Mouse (Mus musculus) midbrain, embryonic 12.5 days (tissue): Measurements from ENCODE around the gene Sys1. TPM values are rescaled to one million over a fixed set of nuclear protein-coding genes. Genes with fewer than 3 reads are reported as not detected.

Experiments
- ATAC-seq: fragments of 200-750 bp; cut with Nextera tagmentation; 2 replicates; pipeline ENCODE4 v1.8.0; 2017; ENCODE audit warnings: low read depth, moderate TSS enrichment, moderate library complexity; ENCODE audit not compliant: low FRiP score
- H3K27ac ChIP-seq: fragments of 300-500 bp; sonication (generic); replicated peaks from 2 replicates; pipeline ENCODE4 v1.5.1; 2016; ENCODE audit warnings: mild to moderate bottlenecking
- H3K27me3 ChIP-seq: fragments of 300-500 bp; sonication (generic); 2 replicates; pipeline ENCODE4 v1.6.1; 2016; ENCODE audit warnings: mild to moderate bottlenecking
- H3K36me3 ChIP-seq: fragments of 300-500 bp; sonication (generic); 2 replicates; pipeline ENCODE4 v1.6.1; 2016
- H3K4me1 ChIP-seq: fragments of 300-500 bp; sonication (generic); 2 replicates; pipeline ENCODE4 v1.6.1; 2016
- H3K4me2 ChIP-seq: fragments of 300-500 bp; sonication (generic); replicated peaks from 2 replicates; pipeline ENCODE4 v1.6.1; 2016; ENCODE audit warnings: mild to moderate bottlenecking, moderate library complexity
- H3K4me3 ChIP-seq: fragments of 300-500 bp; sonication (generic); 2 replicates; pipeline ENCODE4 v1.5.1; 2016; ENCODE audit warnings: mild to moderate bottlenecking
- H3K9ac ChIP-seq: fragments of 300-500 bp; sonication (generic); replicated peaks from 2 replicates; pipeline ENCODE4 v1.6.1; 2016; ENCODE audit warnings: mild to moderate bottlenecking, moderate library complexity
- H3K9me3 ChIP-seq: fragments of 300-500 bp; sonication (generic); 2 replicates; pipeline ENCODE4 v1.6.1; 2016; ENCODE audit warnings: mild to moderate bottlenecking
- WGBS: fragments of 180-500 bp; shearing (Covaris S2); methylation state at CpG from one replicate; pipeline ENCODE4 v1.1.7; 2016; 5-methylcytosine and 5-hydroxymethylcytosine counted together
- polyA plus RNA-seq: library from polyadenylated mRNA; unstranded; fragments of >200 nt; fragmentation: Nextera tagmentation; extraction: Ambion mirVana; gene quantifications from 2 replicates; pipeline ENCODE4 v1.2.1, GENCODE M21; 2016

Sys1 gene
- polyA plus RNA-seq, 1 experiment from 2014 or later, result 68.8 TPM

DNA sequence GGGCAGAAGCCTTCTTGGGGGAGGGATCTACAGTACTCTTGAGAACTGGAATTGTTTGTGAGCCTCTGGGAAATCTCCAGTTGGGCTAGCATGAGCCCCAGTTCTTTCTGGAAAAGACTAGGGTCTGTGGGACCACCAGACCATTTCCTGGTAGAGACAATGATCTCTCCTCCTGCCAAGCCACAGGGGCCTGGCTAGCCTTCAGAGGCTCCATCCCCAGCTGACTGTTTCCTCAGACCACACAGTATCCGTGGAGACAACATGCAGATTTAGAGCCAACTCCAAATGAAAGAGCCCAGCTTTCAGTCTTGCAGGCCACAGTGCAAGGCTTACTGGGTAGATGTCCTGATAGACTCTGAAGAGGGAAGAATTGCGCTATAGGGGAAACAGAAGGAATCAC is 37.4 kb downstream of the Sys1 start:
- no peak for ATAC-seq
- Histone ChIP-seq H3K9me3 (no peaks in the 10 kb centered on the region), H3K27me3 (no peaks in the 10 kb centered on the region), H3K27ac (no peak overlapping the region), H3K36me3 (peaks cover 7% of the 10 kb centered on the region; the same call in 1 of the 2 replicates), H3K4me1 (peaks cover 17% of the 10 kb centered on the region), H3K4me2 (no peak overlapping the region), H3K4me3 (no peak overlapping the region), H3K9ac (no peak overlapping the region)
- 55% methylated on average over 2 of the region's 2 CpGs for WGBS

- ATAC-seq, result no peak
- Histone ChIP-seq H3K4me1 (peaks cover 17% of the 10 kb centered on the region), H3K27ac (no peak overlapping the region), H3K4me2 (peak overlapping the region; percentile 89; the same call in 1 of the 2 replicates), H3K9me3 (no peaks in the 10 kb centered on the region), H3K36me3 (peaks cover 16% of the 10 kb centered on the region), H3K4me3 (peak overlapping the region; percentile 90; the same call in 1 of the 2 replicates), H3K9ac (no peak overlapping the region), H3K27me3 (no peaks in the 10 kb centered on the region)
- 58% methylated on average over 1 of the region's 1 CpGs for WGBS
These were observed 39.6 kb downstream of the Sys1 start for GRCm38 (mm10) chr2:164496331-164496730.

GRCm38 (mm10) chr2:164496847-164497690 is 40.3 kb downstream of the Sys1 start, which contains the start of gene Pigt:
Pigt (plus strand) TSS chr2:164497520.
- Histone ChIP-seq H3K9me3 (no peaks in the 10 kb centered on the region), H3K36me3 (peaks cover 24% of the 10 kb centered on the region), H3K9ac (peak within 1 kb of the TSS; percentile 71), H3K4me3 (peak within 1 kb of the TSS; percentile 90), H3K4me1 (peaks cover 17% of the 10 kb centered on the region), H3K27me3 (no peaks in the 10 kb centered on the region), H3K27ac (peak within 1 kb of the TSS; percentile 67; the same call in 1 of the 2 replicates), H3K4me2 (peak within 1 kb of the TSS; percentile 89)
- ATAC-seq, result peak; percentile 96
- 4% methylated on average over 43 of the region's 43 CpGs for WGBS

DNA sequence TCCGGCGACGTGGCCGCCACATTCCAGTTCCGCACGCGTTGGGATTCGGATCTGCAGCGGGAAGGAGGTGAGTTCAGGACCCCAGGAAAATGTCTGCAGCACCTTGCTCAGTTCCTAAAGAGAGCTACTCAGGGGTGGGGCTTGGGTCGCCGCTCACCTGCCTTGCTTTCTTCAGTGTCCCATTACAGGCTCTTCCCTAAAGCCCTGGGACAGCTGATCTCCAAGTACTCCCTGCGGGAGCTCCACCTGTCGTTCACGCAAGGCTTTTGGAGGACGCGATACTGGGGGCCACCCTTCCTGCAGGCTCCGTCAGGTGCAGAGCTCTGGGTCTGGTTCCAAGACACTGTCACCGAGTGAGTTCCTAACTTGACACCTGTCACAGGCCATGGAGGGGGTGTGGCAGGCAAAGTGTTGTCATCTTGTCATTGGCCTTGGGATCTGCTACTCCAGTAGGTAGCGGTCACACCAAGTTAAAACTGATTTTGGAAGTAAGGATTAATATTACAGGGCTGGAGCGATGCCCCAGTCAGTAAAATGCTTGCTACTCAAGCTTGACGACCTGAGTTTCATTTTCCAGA is 41.0 kb downstream of the Sys1 start:
- peak; percentile 48; the same call in 1 of the 2 replicates for ATAC-seq

DNA sequence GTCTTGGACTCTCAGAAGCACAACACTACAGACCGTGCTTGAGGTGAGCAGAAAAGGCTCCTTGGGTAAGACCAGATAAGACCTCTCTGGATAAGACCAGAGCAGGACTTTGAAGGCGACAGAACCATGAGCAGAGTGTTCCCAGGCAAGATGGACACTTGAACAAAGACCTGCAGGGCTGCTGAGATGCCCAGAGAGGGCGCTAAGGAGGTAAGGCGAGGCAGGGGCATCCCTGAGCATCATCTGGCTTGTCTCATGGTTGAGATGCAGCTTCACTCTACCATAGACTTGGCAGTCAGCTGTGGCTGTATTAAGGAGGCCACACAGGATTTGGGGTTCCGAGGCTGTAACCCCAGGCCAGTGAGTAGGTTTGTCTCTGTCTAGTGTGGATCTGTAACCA is 42.6 kb downstream of the Sys1 start:
- no peak for ATAC-seq
- Histone ChIP-seq H3K27me3 (no peaks in the 10 kb centered on the region), H3K27ac (no peak overlapping the region), H3K4me3 (no peak overlapping the region), H3K4me2 (no peak overlapping the region), H3K9me3 (0 out of 2 replicates have a peak, but pooled peaks cover 4% of the 10 kb centered on the region), H3K9ac (no peak overlapping the region), H3K36me3 (peaks cover 46% of the 10 kb centered on the region), H3K4me1 (peaks cover 17% of the 10 kb centered on the region)
- WGBS, result 75% methylated on average over 5 of the region's 5 CpGs

More for the DNA sequence above, 41.0 kb downstream of the Sys1 start:
- H3K4me2 ChIP-seq, result peak overlapping the region; percentile 89
- WGBS, result 5% methylated on average over 21 of the region's 21 CpGs
- no peaks in the 10 kb centered on the region for H3K27me3 ChIP-seq
- peaks cover 17% of the 10 kb centered on the region for H3K4me1 ChIP-seq
- H3K27ac ChIP-seq, result no peak overlapping the region
- no peaks in the 10 kb centered on the region for H3K9me3 ChIP-seq
- H3K36me3 ChIP-seq, result peaks cover 31% of the 10 kb centered on the region
- peak overlapping the region; percentile 71 for H3K9ac ChIP-seq
- H3K4me3 ChIP-seq, result peak overlapping the region; percentile 90

DNA sequence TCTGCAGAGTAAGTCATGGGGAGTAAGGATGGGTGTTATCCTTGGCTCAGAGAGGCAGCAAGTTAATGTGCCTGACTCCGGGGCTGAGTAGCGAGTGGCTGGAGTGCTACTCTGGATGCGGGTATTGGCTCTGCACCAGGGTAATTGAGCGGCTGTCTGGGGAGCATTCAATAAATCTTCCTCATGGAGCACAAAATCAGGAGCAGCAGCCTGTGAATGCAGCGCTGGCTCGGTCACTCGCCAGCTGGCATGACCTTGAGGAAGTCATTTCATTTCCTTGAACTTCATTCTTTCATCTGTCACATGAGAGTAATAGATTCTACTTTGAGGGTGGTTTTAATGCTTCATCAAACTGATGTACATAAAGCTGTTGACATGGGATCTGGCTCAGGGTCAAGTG is 43.7 kb downstream of the Sys1 start:
- H3K27me3 ChIP-seq, result no peaks in the 10 kb centered on the region
- H3K4me2 ChIP-seq, result no peak overlapping the region
- H3K9ac ChIP-seq, result no peak overlapping the region
- 95% methylated on average over 7 of the region's 7 CpGs for WGBS
- no peak for ATAC-seq
- peaks cover 58% of the 10 kb centered on the region for H3K36me3 ChIP-seq
- peaks cover 17% of the 10 kb centered on the region for H3K4me1 ChIP-seq
- no peak overlapping the region for H3K27ac ChIP-seq
- peaks cover 11% of the 10 kb centered on the region; the same call in 1 of the 2 replicates for H3K9me3 ChIP-seq
- H3K4me3 ChIP-seq, result no peak overlapping the region

DNA sequence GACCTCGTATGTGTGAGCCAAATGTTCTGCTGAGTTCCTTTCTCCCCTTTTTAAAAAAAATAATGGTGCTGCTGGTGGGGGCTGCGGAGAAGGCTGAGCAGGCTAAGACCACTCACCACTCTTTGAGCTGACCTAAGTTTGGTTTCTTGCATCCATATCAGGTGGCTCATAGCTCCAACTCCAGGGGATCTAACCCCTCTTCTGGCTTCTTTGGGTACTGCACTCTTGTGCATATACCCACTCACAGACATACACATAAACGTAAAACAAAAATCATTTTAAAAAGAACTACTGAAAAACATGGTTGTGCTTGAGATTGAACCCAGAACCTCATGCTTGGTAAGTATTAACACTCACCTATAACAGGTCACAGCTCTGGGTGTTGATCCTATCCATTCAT is 48.2 kb downstream of the Sys1 start:
- no peaks in the 10 kb centered on the region for H3K4me1 ChIP-seq
- WGBS, result 97% methylated on average over 3 of the region's 3 CpGs
- no peak overlapping the region for H3K9ac ChIP-seq
- H3K36me3 ChIP-seq, result peaks cover 74% of the 10 kb centered on the region
- no peak for ATAC-seq
- H3K27ac ChIP-seq, result no peak overlapping the region
- no peak overlapping the region for H3K4me2 ChIP-seq
- no peak overlapping the region for H3K4me3 ChIP-seq
- H3K9me3 ChIP-seq, result peaks cover 11% of the 10 kb centered on the region; the same call in 1 of the 2 replicates
- H3K27me3 ChIP-seq, result no peaks in the 10 kb centered on the region

GRCm38 (mm10) chr2:164505619-164506347 is 49.0 kb downstream of the Sys1 start:
- no peak overlapping the region for H3K4me3 ChIP-seq
- no peak overlapping the region for H3K27ac ChIP-seq
- H3K9ac ChIP-seq, result no peak overlapping the region
- H3K9me3 ChIP-seq, result peaks cover 11% of the 10 kb centered on the region; the same call in 1 of the 2 replicates
- H3K27me3 ChIP-seq, result no peaks in the 10 kb centered on the region
- WGBS, result 93% methylated on average over 4 of the region's 4 CpGs
- no peaks in the 10 kb centered on the region for H3K4me1 ChIP-seq
- no peak for ATAC-seq
- H3K4me2 ChIP-seq, result no peak overlapping the region
- peaks cover 66% of the 10 kb centered on the region for H3K36me3 ChIP-seq

DNA sequence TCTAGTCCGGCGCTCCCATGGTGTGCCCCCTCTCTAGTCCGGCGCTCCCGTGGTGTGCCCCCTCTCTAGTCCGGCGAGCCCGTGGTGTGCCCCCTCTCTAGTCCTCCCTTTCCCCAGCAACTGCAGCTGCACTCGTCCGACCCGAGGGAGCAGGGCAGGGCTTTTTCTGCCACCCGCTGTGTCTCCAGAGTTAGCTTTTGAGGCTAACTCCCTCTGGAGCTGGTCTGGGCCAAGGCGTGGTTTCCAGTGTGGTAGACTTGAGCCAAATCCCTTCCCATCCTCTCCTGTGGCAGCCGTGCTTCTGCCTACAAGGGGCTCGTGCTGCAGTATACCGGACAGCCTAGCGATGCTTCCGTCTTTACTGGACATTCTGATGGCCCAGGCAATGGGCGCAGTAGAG is 51.0 kb downstream of the Sys1 start:
- WGBS, result 89% methylated on average over 19 of the region's 19 CpGs
- H3K4me3 ChIP-seq, result no peak overlapping the region
- ATAC-seq, result no peak
- peaks cover 45% of the 10 kb centered on the region for H3K36me3 ChIP-seq
- H3K4me2 ChIP-seq, result no peak overlapping the region
- H3K27ac ChIP-seq, result no peak overlapping the region
- no peaks in the 10 kb centered on the region for H3K4me1 ChIP-seq
- no peaks in the 10 kb centered on the region for H3K27me3 ChIP-seq
- H3K9ac ChIP-seq, result no peak overlapping the region
- H3K9me3 ChIP-seq, result peaks cover 11% of the 10 kb centered on the region; the same call in 1 of the 2 replicates

- Histone ChIP-seq H3K27me3 (no peaks in the 10 kb centered on the region), H3K4me2 (no peak overlapping the region), H3K4me3 (no peak overlapping the region), H3K4me1 (no peaks in the 10 kb centered on the region), H3K9me3 (no peaks in the 10 kb centered on the region), H3K9ac (no peak overlapping the region), H3K36me3 (peaks cover 16% of the 10 kb centered on the region), H3K27ac (no peak overlapping the region)
- ATAC-seq, result no peak
- 48% methylated on average over 5 of the region's 5 CpGs for WGBS
These were observed 53.9 kb downstream of the Sys1 start for GRCm38 (mm10) chr2:164510621-164511190.

DNA sequence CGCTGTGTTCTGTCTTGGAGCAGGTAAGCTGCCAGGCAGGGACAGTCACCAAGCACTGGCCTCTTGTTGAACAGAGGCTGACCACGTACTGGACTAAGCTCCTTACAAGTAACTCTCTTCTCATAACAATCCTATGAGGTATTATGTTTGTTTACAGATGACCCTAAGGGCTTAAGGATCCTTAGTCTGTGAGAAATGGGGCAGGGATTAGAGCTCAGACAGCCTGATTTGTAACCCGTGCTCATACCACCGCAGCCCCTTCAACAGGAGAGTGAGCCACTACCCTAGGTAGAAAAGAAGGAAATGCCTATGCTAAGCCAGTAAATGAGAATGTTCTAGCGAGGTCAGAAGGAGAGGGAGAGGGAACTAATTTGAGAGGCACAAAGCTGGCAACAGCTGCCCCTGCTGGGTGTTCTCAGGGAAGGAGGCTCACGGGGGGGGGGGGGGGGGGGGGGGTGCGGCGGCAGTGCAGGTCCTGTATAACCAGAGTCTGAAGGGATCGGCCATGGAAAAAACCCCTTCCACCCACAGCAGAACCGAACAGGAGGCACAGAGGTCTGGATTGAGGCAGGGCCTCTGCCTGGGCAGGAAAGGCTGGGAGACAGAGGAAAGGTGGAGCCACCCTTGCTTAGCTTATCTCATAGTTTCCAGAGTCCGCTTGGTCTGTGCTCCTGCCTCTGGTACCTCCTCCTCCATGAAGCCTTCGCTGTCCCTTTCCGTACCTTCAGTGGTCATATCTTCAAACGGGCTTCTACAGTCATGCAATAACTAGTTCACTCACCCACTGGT is 55.6 kb downstream of the Sys1 start:
- H3K4me1 ChIP-seq, result no peaks in the 10 kb centered on the region
- H3K27ac ChIP-seq, result no peak overlapping the region
- no peaks in the 10 kb centered on the region for H3K27me3 ChIP-seq
- no peak overlapping the region for H3K9ac ChIP-seq
- ATAC-seq, result no peak
- peaks cover 3% of the 10 kb centered on the region; the same call in 1 of the 2 replicates for H3K36me3 ChIP-seq
- 59% methylated on average over 11 of the region's 14 CpGs for WGBS
- no peaks in the 10 kb centered on the region for H3K9me3 ChIP-seq
- H3K4me2 ChIP-seq, result no peak overlapping the region
- no peak overlapping the region for H3K4me3 ChIP-seq
